Mouse (Mus musculus) heart, postnatal 0 days (tissue): ENCODE data around the gene Stat4. TPM values are rescaled to one million over a fixed set of nuclear protein-coding genes. Genes with fewer than 3 reads are reported as not detected.

Source experiments
- ATAC-seq: fragments of 200-750 bp; cut with Nextera tagmentation; 2 replicates; pipeline ENCODE4 v1.8.0; 2017; ENCODE audit warnings: low read depth, moderate number of reproducible peaks, moderate library complexity; ENCODE audit not compliant: insufficient read depth
- DNase-seq: peaks from one replicate; pipeline ENCODE4 v3.0.0-alpha.2; 2016; ENCODE audit warnings: low spot score
- H3K27ac ChIP-seq: fragments of 300-500 bp; sonication (generic); 2 replicates; pipeline ENCODE4 v1.5.1; 2014; ENCODE audit warnings: low read depth, mild to moderate bottlenecking
- H3K27me3 ChIP-seq: fragments of 300-500 bp; sonication (generic); 2 replicates; pipeline ENCODE4 v1.6.1; 2014; ENCODE audit warnings: low read length, mixed read lengths; ENCODE audit not compliant: control insufficient read depth, insufficient read depth
- H3K36me3 ChIP-seq: fragments of 300-500 bp; sonication (generic); replicated peaks from 2 replicates; pipeline ENCODE4 v1.6.1; 2014; ENCODE audit warnings: low read length, mixed read lengths; ENCODE audit not compliant: control insufficient read depth, insufficient read depth
- H3K4me1 ChIP-seq: fragments of 300-500 bp; sonication (generic); 2 replicates; pipeline ENCODE4 v1.6.1; 2014; ENCODE audit warnings: antibody characterized with exemption; ENCODE audit not compliant: control insufficient read depth, insufficient read depth
- H3K4me2 ChIP-seq: fragments of 300-500 bp; sonication (generic); 2 replicates; pipeline ENCODE4 v1.6.1; 2014; ENCODE audit warnings: low read depth, mild to moderate bottlenecking, low read length, moderate library complexity
- H3K4me3 ChIP-seq: fragments of 300-500 bp; sonication (generic); 2 replicates; pipeline ENCODE4 v1.5.1; 2014; ENCODE audit warnings: low read depth, low read length
- H3K9ac ChIP-seq: fragments of 300-500 bp; sonication (generic); replicated peaks from 2 replicates; pipeline ENCODE4 v1.6.1; 2014; ENCODE audit warnings: low read depth, low read length, mixed read lengths
- H3K9me3 ChIP-seq: fragments of 300-500 bp; sonication (generic); replicated peaks from 2 replicates; pipeline ENCODE4 v1.6.1; 2016; ENCODE audit warnings: low read length; ENCODE audit not compliant: control insufficient read depth
- CTCF ChIP-seq: IDR thresholded peaks from 2 replicates; pipeline ENCODE4 v1.5.1; 2016; ENCODE audit warnings: antibody characterized with exemption, control low read depth, low read depth
- EP300 ChIP-seq: IDR thresholded peaks from 2 replicates; pipeline ENCODE4 v1.6.1; 2016; ENCODE audit warnings: antibody characterized with exemption, low read depth
- WGBS: fragments of 180-500 bp; shearing (Covaris S2); extraction: QIAGEN DNeasy Blood & Tissue Kit; methylation state at CpG from one replicate; pipeline ENCODE4 v1.1.7; 2014; 5-methylcytosine and 5-hydroxymethylcytosine counted together
- polyA plus RNA-seq: library from polyadenylated mRNA; unstranded; fragments of >200 nt; fragmentation: Nextera tagmentation; extraction: Ambion mirVana; gene quantifications from 2 replicates; pipeline ENCODE4 v1.2.1, GENCODE M21; 2015
- total RNA-seq: library from RNA; depleted of rRNA; stranded (reverse); fragments of >200 nt; gene quantifications from 2 replicates; pipeline ENCODE4 v1.2.3, GENCODE M21; 2014; ENCODE audit warnings: low replicate concordance

Stat4 gene
- total and polyA plus RNA-seq, 2 experiments from 2014 or later: 0.27 to 0.33 TPM

DNA sequence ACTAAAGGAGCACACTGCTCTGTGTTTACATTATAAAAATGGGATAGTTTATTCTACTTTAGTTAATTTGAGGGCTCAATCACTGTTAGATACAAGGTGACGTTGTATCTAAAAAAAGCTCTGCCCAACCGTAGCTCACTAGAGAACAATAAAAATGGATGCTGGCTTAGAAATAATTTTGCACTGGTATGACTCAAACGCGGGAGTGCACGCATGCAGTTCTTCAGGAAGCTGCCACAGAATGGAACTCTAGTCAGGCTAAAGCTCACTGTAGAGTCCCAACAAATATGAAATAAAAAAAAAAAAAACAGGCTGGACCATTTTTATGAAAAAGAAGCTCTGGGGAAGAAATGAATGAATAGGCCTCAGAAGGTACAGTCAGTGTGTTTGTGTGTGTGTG is 23.8 kb downstream of the Stat4 start:
- ATAC-seq: no peak

DNA sequence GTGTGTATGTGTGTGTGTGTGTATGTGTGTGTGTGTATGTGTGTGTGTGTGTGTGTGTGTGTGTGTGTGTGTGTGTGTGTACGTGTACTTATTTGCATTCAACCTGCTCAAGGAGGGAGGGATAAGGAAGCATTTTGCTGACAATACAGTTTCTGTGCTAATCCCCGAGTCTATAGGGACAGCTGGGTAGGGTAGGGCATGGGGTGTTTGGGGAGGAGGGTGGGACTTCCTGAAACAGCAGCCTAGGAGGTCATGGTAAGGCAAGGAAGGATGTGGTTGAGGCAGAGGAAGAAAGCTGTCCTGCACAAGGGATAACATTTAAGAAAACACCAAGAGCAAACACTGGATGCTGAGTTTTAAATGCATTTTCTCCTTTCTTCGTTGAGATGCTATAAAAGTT is 24.3 kb downstream of the Stat4 start:
- ATAC-seq (no peak), DNase-seq (no peak)
- Histone ChIP-seq H3K4me1 (peaks cover 6% of the 10 kb centered on the region; the same call in 1 of the 2 replicates), H3K4me2 (no peak overlapping the region), H3K27ac (no peak overlapping the region), H3K4me3 (no peak overlapping the region), H3K36me3 (no peaks in the 10 kb centered on the region), H3K9ac (no peak overlapping the region), H3K27me3 (no peaks in the 10 kb centered on the region), H3K9me3 (no peaks in the 10 kb centered on the region)
- TF ChIP-seq EP300 (no peak), CTCF (no peak)
- WGBS: 62% methylated on average over 3 of the region's 3 CpGs

More for the DNA sequence above, 23.8 kb downstream of the Stat4 start:
- H3K27me3 ChIP-seq: no peaks in the 10 kb centered on the region
- no peaks in the 10 kb centered on the region for H3K36me3 ChIP-seq
- no peaks in the 10 kb centered on the region for H3K9me3 ChIP-seq
- H3K9ac ChIP-seq: no peak overlapping the region
- H3K27ac ChIP-seq: no peak overlapping the region
- no peak for DNase-seq
- WGBS: 60% methylated on average over 5 of the region's 5 CpGs
- H3K4me3 ChIP-seq: no peak overlapping the region
- H3K4me2 ChIP-seq: no peak overlapping the region
- H3K4me1 ChIP-seq: peaks cover 6% of the 10 kb centered on the region; the same call in 1 of the 2 replicates
- TF ChIP-seq EP300 (no peak), CTCF (no peak)

DNA sequence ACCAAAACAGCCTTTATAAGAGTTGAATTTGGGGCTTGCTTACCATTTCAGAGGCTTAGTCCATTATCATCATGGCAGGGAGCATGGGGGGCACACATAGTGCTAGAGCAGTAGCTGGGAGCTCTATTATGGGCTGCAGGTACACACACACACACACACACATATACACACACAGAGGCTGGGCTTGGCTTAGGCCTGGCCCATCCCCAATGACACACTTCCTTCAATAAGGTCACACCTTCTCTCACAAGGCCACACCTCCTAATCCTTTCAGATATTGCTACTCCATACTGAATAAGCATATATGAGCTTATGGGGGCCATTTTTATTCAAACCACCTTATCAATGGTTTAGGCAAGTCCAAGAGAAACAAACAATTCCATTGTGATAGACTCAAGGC is 25.3 kb downstream of the Stat4 start:
- no peak for ATAC-seq

GRCm38 (mm10) chr1:52012757-52013156 is 25.8 kb downstream of the Stat4 start:
- H3K36me3 ChIP-seq: no peaks in the 10 kb centered on the region
- ATAC-seq: no peak

More for the DNA sequence above, 25.3 kb downstream of the Stat4 start:
- no peak for DNase-seq
- Histone ChIP-seq H3K36me3 (no peaks in the 10 kb centered on the region), H3K4me3 (no peak overlapping the region), H3K4me1 (peaks cover 6% of the 10 kb centered on the region; the same call in 1 of the 2 replicates), H3K9ac (no peak overlapping the region), H3K4me2 (no peak overlapping the region), H3K9me3 (no peaks in the 10 kb centered on the region), H3K27ac (no peak overlapping the region), H3K27me3 (no peaks in the 10 kb centered on the region)
- no peak for TF ChIP-seq EP300
- no peak for TF ChIP-seq CTCF

GRCm38 (mm10) chr1:52019621-52020020 is 32.7 kb downstream of the Stat4 start:
- Histone ChIP-seq H3K9ac (no peak overlapping the region), H3K27ac (no peak overlapping the region), H3K4me1 (no peaks in the 10 kb centered on the region), H3K36me3 (no peaks in the 10 kb centered on the region), H3K4me2 (no peak overlapping the region), H3K9me3 (no peaks in the 10 kb centered on the region), H3K4me3 (no peak overlapping the region), H3K27me3 (no peaks in the 10 kb centered on the region)
- ATAC-seq (no peak), DNase-seq (no peak)
- TF ChIP-seq CTCF: no peak
- no peak for TF ChIP-seq EP300
- 59% methylated on average over 4 of the region's 4 CpGs for WGBS

More at GRCm38 (mm10) chr1:52012757-52013156, 25.8 kb downstream of the Stat4 start:
- no peak for DNase-seq
- no peak for TF ChIP-seq CTCF
- no peak for TF ChIP-seq EP300
- Histone ChIP-seq H3K4me2 (no peak overlapping the region), H3K9ac (no peak overlapping the region), H3K4me3 (no peak overlapping the region), H3K9me3 (no peaks in the 10 kb centered on the region), H3K4me1 (peaks cover 6% of the 10 kb centered on the region; the same call in 1 of the 2 replicates), H3K27me3 (no peaks in the 10 kb centered on the region), H3K27ac (no peak overlapping the region)
- 85% methylated on average over 7 of the region's 7 CpGs for WGBS

DNA sequence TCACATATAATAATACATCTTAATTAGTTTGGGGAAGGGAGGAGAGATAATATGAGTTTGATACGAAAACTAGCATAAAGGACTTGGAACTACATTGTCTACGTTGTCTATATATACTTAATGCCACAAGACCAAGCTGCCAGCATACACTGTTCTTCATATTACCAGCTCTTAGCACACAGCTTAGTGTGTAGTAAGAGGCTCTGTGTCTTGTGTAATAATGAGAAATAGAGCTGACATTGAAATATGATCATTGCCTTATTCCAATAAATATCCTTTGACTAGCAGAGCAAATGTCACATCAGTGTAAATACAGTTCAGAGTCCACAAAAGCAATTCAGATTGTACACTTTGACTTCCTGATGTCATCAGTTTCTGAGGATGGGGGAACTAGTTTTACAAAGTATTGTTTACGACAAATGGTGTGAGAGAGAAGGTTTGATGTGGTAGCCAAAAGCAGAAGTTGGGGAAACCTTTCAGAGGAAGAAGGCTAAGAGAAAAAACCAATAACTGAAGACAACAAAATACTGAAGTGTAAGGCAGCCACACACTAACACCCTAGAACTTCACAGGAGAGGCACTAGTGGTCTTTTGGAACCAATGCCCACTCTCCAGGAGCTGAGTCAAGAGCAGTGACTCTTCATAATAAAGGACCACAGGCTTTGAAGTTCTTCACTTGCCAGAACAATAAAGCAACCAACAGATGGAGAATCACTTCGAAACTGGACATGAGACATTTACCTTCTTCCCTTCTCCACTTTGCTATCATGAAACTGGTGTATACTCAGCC is 35.2 kb downstream of the Stat4 start:
- no peaks in the 10 kb centered on the region for H3K4me1 ChIP-seq
- TF ChIP-seq EP300 (no peak), CTCF (no peak)
- H3K9ac ChIP-seq: no peak overlapping the region
- ATAC-seq (no peak), DNase-seq (no peak)
- H3K27me3 ChIP-seq: no peaks in the 10 kb centered on the region
- H3K4me2 ChIP-seq: no peak overlapping the region
- no peak overlapping the region for H3K27ac ChIP-seq
- WGBS: 89% methylated on average over 4 of the region's 4 CpGs
- no peaks in the 10 kb centered on the region for H3K36me3 ChIP-seq
- H3K9me3 ChIP-seq: no peaks in the 10 kb centered on the region
- no peak overlapping the region for H3K4me3 ChIP-seq
